ENCODE assay signal across 22 mouse cellular contexts in the genomic region with DNA sequence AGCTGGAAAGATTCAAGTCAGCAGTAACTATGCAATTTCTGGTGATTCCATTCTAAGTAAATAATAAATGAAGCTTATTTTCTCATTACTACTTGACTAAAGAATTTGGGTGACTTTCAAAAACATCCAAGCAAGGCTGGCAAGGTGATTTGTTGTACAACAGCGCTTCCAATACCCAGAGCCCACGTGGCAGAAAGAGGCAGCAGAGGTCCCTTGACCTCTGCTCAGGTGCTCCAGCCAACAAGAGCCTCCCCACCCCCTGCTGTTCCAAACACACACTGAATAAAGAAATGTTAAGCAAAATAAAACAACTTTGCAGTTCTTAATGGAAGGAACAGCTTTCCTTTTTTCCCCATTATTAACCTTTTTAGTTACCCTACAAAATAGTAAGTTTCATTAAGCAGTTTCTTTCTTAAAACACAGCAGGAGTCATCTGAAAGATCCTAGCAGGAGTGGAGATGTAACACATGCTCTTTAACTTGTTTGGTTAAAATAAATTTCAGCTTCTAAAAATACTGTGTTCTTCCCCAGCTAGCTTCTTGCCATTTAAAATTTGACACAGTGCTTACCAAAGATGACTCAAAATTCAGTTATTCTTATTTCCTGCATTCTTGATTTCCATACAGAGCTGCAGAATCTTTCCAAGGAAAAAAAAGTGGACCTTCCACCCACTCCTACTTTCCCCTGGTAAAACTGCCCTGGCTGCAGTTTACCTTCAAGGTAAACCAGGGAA.
DNase-seq lines count a peak whose midpoint lies in the region; ATAC-seq and TF ChIP-seq lines count a peak whose summit lies in the region.
"Had no signal": no experiment of that assay in that cellular context is flagged by ENCODE, and none has a peak within 500 bp of the region (broad histone marks: within the 10 kb centered on the region; RNA-seq: fewer than 3 reads in every experiment).

No protein-coding gene starts in this region.

- no peak overlapping the region for H3K4me3 ChIP-seq in gastrocnemius, adult 2 months
- H3K4me3 ChIP-seq in liver, adult 2 months (ENCODE audit: insufficient read depth, low read depth, low read length): no peak overlapping the region
- H3K4me3 ChIP-seq in liver, embryonic 11.5 days (ENCODE audit: low read depth, low read length): no peak overlapping the region
- no peak overlapping the region for H3K4me3 ChIP-seq in kidney, embryonic 15.5 days (replicated peaks)
- H3K4me3 ChIP-seq: heart, embryonic 13.5 days; liver, embryonic 15.5 days; neural tube, embryonic 15.5 days; stomach, embryonic 15.5 days had no signal

- H3K36me3 ChIP-seq in liver, adult 2 months (ENCODE audit: control insufficient read depth, insufficient read depth, low read length): no peaks in the 10 kb centered on the region
- 0 out of 2 replicates have a peak, but pooled peaks cover 2% of the 10 kb centered on the region for H3K36me3 ChIP-seq in liver, embryonic 11.5 days (ENCODE audit: control insufficient read depth, insufficient read depth, low read length)
- H3K36me3 ChIP-seq in kidney, embryonic 15.5 days: no peaks in the 10 kb centered on the region
- H3K36me3 ChIP-seq: G1E; heart, embryonic 13.5 days; liver, embryonic 15.5 days; neural tube, embryonic 15.5 days; stomach, embryonic 15.5 days had no signal

- no peaks in the 10 kb centered on the region for H3K27me3 ChIP-seq in liver, adult 2 months (ENCODE audit: control insufficient read depth, insufficient read depth, low read length)
- H3K27me3 ChIP-seq in liver, embryonic 11.5 days (replicated peaks; ENCODE audit: control insufficient read depth, insufficient read depth, low read length): no peaks in the 10 kb centered on the region
- no peaks in the 10 kb centered on the region for H3K27me3 ChIP-seq in kidney, embryonic 15.5 days
- H3K27me3 ChIP-seq: heart, embryonic 13.5 days; liver, embryonic 15.5 days; neural tube, embryonic 15.5 days; stomach, embryonic 15.5 days had no signal

- TF ChIP-seq POLR2A in liver, adult 2 months (IDR thresholded peaks at IDR 0.05; ENCODE audit: extremely low read depth, insufficient read depth, low read length): no peak

- ATAC-seq in liver, embryonic 11.5 days (replicated peaks; ENCODE audit: low FRiP score): no peak
- no peak for ATAC-seq in kidney, embryonic 15.5 days (replicated peaks; ENCODE audit: low FRiP score)
- ATAC-seq in megakaryocyte progenitor cell, adult 5-6 weeks (replicated peaks; ENCODE audit: poor library complexity): no peak
- ATAC-seq: forebrain, embryonic 16.5 days; inflammation-experienced regulatory T-cells, adult 6 months had no signal

- H3K9me3 ChIP-seq in liver, embryonic 11.5 days (ENCODE audit: control insufficient read depth, low read length): no peaks in the 10 kb centered on the region
- no peaks in the 10 kb centered on the region for H3K9me3 ChIP-seq in kidney, embryonic 15.5 days (replicated peaks)
- H3K9me3 ChIP-seq: liver, embryonic 15.5 days; neural tube, embryonic 15.5 days; stomach, embryonic 15.5 days had no signal

- 31% methylated on average over 2 of the region's 2 CpGs for WGBS in liver, adult 2 months
- WGBS in liver, embryonic 11.5 days: 47% methylated on average over 2 of the region's 2 CpGs
- 44% methylated on average over 2 of the region's 2 CpGs for WGBS in kidney, embryonic 15.5 days

- no peak overlapping the region for H3K9ac ChIP-seq in liver, adult 2 months (ENCODE audit: low read depth, low read length)
- H3K9ac ChIP-seq in liver, embryonic 11.5 days (ENCODE audit: low read depth, low read length): no peak overlapping the region
- no peak overlapping the region for H3K9ac ChIP-seq in kidney, embryonic 15.5 days
- H3K9ac ChIP-seq: heart, embryonic 13.5 days; liver, embryonic 15.5 days; neural tube, embryonic 15.5 days; stomach, embryonic 15.5 days had no signal

- H3K79me2 ChIP-seq in liver, adult 2 months (ENCODE audit: control insufficient read depth, insufficient read depth, low read length): no peaks in the 10 kb centered on the region

- intact Hi-C loops in gastrocnemius, adult 2 months (cut with DNase I): loop anchor here (10.0 kb wide), 1 partner anchor 161 kb away; no protein-coding TSS in a partner anchor
- intact Hi-C loops in gastrocnemius, postnatal 36 days (cut with DNase I): no loop called here

- no peak overlapping the region for H3K4me2 ChIP-seq in liver, embryonic 11.5 days
- H3K4me2 ChIP-seq in kidney, embryonic 15.5 days: no peak overlapping the region
- H3K4me2 ChIP-seq: heart, embryonic 13.5 days; liver, embryonic 15.5 days; midbrain, embryonic 11.5 days; neural tube, embryonic 15.5 days; stomach, embryonic 15.5 days had no signal

- peaks cover 26% of the 10 kb centered on the region for H3K4me1 ChIP-seq in liver, adult 2 months (ENCODE audit: control insufficient read depth, insufficient read depth, low read length)
- H3K4me1 ChIP-seq in liver, embryonic 11.5 days (replicated peaks; ENCODE audit: control insufficient read depth, insufficient read depth, low read length): peaks cover 16% of the 10 kb centered on the region
- H3K4me1 ChIP-seq in kidney, embryonic 15.5 days: peaks cover 9% of the 10 kb centered on the region; the same call in 1 of the 2 replicates
- H3K4me1 ChIP-seq: neural tube, embryonic 15.5 days; stomach, embryonic 15.5 days had no signal

- peak overlapping the region; percentile 32 for H3K27ac ChIP-seq in gastrocnemius, adult 2 months
- peak overlapping the region; percentile 72 for H3K27ac ChIP-seq in liver, adult 2 months (replicated peaks; ENCODE audit: insufficient read depth, low read depth, low read length)
- H3K27ac ChIP-seq in liver, embryonic 11.5 days (ENCODE audit: low read depth, low read length): no peak overlapping the region
- 0 out of 2 replicates have a peak overlapping the region, but pooled peaks have one; percentile 4 for H3K27ac ChIP-seq in kidney, embryonic 15.5 days
- H3K27ac ChIP-seq: heart, embryonic 13.5 days; liver, embryonic 15.5 days; neural tube, embryonic 15.5 days; stomach, embryonic 15.5 days had no signal

- no peak for DNase-seq in gastrocnemius, adult 2 months
- DNase-seq in gastrocnemius, postnatal 36 days: no peak
- DNase-seq in liver, adult 2 months (ENCODE audit: extremely low read depth, low read depth, low spot score): peak; percentile 93
- no peak for DNase-seq in liver, embryonic 11.5 days (ENCODE audit: low spot score)
- DNase-seq in embryo, embryonic 10.5 days (ENCODE audit: low spot score): no peak
- DNase-seq in embryo, embryonic 10 days (ENCODE audit: low spot score): no peak
- DNase-seq: adrenal gland, postnatal 14 days; cerebellum, adult 9-11 months; gastrocnemius, postnatal 14 days; heart, postnatal 4 days; lung, postnatal 36 days; thymus, postnatal 14 days had no signal

- no peak for TF ChIP-seq CTCF in gastrocnemius, adult 2 months (IDR thresholded peaks at IDR 0.05)
- TF ChIP-seq CTCF in liver, adult 2 months (IDR thresholded peaks at IDR 0.05; ENCODE audit: low read depth, low read length): peak; percentile 45
